Mouse (Mus musculus) right cerebral cortex, postnatal 36 days (tissue): ENCODE data around the gene Scaf4.
"Not testable (repeated sequence)": the region's sequence is repeated elsewhere in the genome, so short reads cannot be mapped to it uniquely, and the experiment has no call there.

Source experiments
- DNase-seq, 2 experiments: peaks; one replicate each; pipeline ENCODE4 v3.0.0; 2022; ENCODE audit warnings: low spot score in 2 of 2, mixed read lengths in 1 of 2

Scaf4 gene

DNA sequence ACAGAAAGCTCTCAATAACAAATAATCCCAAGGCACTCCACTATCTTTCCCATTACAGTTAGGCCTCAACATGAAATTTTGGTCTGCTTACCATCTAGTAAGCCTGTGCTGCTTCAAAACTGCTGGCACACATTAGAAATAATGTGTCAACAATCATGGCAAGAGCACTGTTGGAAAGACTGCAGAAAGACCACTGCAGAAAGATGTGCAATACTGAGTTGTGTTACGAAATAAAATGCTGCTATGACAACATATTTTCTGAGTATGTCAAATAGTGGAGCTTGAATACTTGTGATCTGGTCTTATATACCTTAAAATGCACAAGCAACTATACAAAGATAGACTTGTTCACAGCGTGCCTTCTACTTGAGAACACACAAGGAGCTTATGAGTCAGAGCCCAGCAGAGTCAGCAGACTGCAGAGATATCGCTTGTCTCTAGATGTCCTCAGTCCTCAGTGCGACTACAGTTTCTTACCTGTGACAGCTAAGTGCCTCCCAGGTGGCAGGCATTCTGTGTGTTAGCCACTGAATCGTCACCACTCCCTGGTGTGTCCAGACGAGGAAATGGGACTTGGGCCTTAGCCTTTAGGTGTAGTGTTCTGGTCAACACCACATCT lies 45.1 kb downstream of the Scaf4 start:
- no peak for DNase-seq

DNA sequence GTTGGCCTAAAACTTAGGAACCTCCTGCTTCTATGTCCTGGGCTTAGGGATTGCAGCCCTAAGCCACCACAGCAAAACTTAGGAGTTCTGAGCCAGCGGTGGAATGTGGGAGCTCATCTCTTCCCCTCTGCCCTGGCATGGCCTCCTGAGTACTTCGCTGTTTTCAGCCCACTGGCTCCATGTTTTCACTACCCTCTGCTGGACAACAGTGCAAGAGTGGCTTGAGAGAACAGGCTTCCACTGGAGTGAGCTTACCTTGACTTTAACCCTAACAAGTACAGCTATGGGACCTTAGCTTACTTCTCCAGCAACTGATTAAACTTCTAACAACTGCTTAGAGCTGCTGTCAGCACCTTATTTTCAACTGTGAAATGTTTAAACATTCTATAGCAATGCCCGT lies 49.1 kb downstream of the Scaf4 start:
- DNase-seq = no peak

DNA sequence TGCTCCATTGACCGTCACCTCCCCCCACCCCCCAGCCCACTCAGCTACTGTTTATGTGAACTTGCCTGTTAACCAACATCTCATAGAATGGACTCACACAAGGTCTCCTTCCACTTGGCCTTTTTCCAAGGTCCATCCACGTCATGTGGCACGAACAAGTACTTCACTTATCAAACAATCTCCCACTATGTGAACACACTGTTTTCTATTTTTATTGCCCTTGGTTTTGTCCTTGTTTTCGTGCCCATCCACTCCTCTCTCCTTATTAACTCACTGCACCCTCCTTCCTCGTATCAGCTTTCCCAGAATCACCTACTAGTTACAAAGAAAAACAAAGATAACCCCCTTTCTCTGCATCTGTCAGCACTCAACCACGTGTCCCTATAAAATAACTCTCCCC lies 49.7 kb downstream of the Scaf4 start:
- DNase-seq = no peak

DNA sequence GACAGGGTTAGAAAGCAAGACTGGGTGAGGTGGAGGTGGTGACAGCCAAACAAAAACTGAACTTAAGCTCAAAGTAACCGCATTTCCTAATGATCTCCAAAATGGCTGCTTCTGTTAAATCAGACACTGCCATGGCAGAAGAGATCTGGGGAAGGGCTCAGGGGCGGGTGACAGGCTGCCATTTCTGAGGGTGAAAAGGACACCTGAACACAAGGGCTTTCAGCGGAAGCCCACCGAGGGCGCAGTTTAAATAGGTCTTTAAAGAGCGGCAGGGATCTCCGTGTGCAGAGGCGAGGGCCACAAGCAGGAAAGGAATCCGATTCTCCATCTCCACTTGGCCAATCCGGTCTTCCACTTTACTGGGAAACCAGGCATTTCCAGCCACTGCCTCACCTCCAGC lies 50.6 kb downstream of the Scaf4 start:
- DNase-seq = no peak

DNA sequence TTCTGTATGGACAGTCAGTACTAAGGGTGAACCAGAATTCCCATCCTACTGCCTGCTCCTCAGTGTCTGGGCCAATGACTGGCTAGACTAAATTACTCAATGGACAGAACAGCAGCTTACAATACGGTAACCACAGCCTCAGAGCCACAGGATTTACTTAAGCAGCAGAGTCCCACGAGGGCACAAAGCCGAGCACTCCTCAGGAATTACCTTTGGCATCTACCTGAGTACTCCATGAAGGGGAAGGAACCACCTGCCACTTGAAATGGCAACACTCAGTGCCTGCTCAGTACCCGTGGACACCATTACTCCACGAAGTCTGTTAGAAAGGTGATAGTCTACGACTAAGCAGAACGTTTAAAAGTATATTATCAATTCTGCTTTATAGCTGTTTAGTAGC lies 53.0 kb downstream of the Scaf4 start:
- no peak for DNase-seq

DNA sequence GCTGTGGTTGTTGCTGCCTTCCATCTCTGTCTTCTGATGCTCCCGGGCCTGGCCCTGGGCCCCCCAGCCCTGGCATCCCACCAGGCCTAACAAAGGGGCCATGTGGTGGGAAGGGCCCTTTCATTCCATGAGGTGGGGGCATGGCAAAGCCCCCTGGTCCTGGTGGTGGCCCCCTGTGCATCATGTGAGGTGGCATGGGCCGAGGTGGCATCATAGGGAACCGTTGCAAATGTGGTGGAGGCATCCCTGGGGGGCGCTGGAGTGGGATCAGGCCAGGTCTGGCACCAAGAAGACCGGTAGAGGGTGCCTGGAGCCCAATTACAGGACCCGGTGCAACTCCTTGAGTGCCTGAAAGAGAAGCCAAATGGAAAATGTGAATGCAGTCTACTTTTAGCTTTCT lies 54.4 kb downstream of the Scaf4 start:
- DNase-seq = no peak

DNA sequence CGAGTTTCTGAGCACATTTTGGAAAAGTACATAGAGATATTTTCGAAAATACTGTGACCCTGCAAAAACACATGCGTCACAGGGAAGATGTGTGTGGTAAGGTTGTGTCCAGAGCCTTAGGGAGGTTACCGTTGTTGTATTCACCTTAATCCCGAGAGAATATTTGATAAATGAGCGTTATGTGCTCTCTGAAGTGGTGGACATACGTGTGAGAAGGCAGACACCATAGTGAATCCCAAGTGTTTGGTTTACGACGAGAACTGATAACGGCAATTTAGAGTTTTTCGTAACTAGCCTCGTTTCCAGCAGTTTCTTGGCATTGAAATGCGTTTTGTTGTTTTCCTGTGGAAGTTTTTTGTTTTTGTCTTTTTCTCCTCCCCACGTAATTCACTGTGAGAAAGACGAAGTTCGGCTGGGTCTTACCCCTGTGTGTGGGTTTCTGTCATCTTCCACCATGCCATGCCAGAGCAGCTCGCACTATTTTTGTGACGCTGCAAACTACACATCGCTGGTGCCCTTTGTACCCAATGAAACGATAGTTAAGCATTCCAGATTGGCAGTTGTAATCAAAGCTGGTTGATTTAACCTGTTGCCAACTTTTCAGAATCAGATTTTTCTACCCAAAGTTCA lies 62.7 kb downstream of the Scaf4 start:
- DNase-seq = no peak

DNA sequence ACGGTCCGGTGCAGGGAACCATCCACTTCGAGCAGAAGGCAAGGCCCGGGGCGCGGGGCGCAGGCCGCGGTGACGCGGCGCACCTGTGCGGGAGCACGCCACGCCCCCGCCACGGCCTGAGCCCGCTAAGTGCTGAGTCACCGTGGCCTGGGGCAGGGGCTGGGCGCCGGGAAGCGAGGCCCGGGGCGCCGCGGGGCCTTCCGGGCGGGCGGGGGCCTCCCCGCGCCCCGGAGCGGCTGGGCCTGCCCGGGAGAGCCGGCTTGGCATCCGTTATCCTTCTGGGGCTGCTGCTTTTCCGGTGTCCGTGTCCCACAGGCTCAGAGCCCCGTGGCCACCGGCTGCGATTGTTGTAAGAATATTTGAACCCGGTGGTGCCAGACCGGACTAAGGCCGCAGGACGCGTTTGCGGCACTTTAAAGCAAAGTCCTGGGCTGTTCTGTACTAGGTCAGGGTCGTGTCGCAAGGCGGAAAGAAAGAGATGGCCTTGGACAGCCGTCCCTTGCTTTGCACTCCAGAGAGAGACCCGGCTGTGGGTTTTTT lies 63.3 kb downstream of the Scaf4 start:
- peak in 1 of 2 experiments; percentile 29 for DNase-seq

DNA sequence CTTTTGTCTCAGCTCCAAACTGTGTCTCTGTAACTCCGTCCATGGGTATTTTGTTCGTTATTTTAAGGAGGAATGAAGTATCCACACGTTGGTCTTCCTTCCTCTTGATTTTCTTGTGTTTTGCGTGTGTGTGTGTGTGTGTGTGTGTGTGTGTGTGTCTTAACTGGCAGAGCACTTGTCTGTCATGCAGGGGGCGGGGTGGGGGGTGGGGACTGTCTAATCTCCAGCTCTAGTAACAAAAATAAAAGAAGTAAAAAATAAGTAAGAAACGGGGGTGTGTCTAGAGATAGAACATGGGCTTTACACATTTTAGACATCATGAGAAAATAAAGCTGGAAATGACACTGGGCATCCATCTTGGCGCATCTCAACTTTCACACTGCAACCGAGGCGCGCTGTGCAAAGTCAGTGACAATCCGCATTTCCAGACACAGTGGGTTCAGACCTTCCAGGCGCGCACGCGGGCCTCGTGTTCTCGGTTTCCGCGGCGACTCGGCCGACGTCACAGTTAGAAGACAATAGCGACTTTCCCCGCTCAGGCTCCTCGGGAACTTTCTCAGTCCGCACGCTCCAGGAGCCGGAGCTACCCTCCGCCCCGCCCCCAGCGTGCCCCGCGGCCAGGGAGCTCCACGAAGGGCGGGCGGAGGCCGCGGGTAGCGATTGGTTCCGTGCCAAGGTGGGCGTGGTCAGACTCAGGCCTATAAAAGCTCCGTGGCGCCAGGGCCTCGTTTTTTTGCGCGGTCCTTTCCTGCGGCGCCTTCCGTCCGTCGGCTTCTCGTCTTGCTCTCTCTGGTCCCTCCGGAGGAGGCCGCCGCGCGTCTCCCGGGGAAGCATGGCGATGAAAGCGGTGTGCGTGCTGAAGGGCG lies 64.0 kb downstream of the Scaf4 start, which contains the start of gene Sod1:
Sod1 (plus strand) TSS at position 729 of the 866 bp plus-strand sequence.
- peak; percentile 83 to 85 for DNase-seq

DNA sequence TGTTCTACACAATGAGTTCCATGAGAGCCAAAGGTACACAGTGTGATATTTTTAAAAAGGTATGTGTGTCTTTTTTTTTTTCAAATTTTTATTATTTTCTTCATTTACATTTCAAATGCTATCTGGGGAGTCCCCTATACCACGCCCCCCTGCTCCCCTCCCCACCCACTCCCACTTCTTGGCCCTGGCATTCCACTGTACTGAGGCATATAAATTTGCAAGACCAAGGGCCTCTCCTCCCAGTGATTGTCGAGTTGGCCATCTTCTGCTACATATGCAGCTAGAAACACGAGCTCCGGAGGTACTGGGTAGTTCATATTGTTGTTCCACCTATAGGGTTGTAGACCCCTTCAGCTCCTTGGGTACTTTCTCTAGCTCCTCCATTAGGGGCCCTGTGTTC lies 64.9 kb downstream of the Scaf4 start:
- DNase-seq = not testable (repeated sequence)

DNA sequence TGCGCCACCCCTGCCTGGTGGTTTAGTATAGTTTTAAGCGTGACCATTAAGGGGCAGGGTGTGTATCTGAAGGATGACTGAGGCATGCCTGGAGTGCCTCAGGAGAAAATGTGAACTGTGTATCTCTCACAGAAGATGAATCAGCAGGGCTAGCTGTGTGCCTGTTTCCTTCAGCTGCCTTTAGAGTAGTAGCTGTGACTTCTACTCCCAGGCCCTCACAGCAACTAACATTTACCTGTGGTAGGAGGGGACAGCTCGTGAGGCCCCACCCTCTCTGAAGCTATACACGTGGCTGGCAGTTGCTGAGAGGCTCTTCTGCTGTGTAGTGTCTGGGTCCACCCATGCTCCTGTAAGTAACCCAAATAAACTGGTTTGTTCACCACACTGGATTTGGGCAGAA lies 66.4 kb downstream of the Scaf4 start:
- DNase-seq = no peak

DNA sequence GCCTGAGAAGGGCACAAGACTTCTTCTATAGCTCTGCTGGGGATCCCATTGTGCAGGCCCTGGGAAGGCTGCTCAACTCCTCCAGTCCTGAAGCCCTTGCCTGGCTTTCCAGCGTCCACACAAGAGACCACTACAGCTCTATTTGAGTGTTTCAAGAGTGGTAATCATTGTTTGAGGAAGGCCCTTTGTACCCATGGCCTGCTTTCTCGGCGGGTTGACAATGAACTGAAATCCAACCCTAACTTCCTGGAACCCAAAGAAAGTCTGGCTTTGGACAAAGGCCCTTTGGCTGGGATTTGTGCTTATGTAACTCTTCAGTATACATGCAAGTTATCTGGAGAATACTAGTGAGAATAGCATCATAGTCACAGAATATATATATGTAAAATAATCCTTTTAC lies 66.9 kb downstream of the Scaf4 start:
- no peak for DNase-seq

DNA sequence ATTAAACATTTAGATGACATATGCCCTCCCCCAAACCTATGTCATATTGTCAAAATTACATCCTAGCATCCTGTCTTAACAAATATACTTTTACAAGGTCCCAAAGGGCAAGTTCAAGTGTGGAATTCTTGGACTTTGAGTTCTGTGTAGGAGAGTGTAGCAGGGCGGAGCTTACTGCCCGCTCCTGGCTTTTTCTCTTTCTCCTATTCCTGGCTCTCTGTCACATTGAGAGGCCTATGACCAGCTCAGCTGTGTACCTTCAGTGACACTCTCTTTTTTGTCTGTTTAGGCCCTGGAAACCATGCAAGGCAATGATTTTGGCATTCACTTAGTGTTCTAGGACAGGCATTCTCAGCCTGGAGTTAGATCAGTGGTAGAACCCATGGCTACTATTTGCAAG lies 67.9 kb downstream of the Scaf4 start:
- no peak for DNase-seq

DNA sequence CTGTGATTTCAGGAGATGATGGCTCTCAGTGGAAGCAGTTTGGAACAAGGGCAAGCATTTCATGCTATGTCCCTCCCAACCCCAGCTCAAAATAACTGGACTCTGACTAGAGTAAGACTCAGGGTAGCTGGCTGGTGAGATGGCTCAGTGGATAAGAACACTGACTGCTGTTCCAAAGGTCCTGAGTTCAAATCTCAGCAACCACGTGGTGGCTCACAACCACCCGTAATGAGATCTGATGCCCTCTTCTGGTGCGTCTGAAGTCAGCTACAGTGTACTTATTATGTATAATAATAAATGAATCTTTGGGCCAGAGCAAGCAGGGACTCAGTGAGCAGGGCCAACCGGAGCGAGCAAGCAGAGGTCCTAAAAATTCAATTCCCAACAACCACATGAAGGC lies 68.4 kb downstream of the Scaf4 start:
- not testable (repeated sequence) for DNase-seq

DNA sequence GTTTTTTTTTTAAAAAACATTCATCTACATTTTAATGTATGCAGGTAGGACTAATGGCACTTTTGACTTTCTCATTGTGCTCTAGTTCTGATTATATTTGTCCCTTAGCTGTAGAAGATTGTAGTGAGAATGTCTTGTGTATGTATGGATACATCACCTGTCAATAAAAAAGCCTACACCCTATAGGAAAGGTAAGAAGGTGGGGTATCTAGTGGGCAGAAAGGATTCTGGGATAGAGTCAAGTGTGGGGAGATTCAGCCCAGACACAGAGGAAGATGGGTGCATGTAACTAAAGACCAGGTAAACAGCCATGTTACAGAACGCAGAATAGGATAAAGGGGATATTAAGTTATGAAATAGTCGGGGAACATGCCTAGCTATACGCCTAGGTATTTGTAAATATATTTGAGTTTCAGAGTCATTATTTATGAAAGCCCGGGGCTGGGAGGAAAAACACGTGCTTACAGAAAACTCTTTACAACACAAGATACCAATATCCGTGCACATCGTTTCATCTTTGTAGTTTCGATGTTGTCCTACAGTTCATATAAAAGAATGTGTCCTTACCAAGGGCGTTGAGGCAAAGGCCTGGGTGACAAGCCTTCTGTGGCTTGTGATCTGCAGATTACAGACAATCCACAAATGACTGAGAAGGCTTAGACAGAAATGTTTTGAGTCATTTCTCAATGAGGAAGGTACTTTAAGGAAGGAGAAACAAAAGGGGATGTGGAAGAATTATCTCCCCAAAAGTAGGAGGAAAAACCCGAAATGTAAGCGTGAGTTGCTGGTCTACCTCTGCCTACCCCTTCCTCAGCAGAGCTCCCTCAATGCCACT lies 69.4 kb downstream of the Scaf4 start:
- no peak for DNase-seq

DNA sequence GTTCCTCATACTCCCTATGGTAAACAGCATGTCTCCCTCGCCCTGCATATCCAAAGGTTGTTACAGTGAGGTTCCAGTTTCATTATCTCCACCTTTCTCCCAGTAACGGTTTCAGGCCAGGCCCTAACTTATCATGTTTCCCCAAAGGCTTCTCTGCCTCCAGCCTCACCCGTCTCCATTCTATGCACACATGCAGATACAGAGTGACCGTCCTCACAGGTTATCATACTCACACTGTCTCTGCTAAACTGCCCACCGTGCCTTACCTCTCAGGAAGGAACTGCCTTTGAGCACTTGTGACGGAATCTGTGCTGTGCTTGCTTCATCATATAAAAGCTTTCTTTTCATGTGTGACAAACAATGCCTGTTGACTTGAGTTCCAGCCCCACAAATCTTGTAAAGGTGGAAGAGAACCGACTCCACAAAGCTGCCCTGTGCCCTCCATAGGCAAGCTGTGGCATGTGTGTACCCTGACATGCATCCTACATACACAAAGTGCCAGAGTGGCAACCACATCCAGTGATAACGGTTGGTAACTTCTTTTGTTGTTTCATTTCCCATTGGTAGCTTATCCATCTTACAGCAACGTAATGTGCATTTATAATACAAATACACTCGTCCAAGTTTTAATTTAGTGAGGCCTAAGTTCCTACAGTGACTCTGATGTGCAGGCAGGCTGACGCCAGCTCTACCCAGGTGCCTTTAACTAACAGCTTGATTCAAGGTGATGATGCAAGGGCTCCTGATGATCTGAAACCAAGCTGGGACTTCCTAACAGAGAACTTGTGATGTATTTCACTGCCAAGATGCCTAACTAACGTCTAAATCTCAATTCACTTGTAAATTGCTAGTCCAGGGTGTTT lies 70.6 kb downstream of the Scaf4 start:
- DNase-seq = no peak

DNA sequence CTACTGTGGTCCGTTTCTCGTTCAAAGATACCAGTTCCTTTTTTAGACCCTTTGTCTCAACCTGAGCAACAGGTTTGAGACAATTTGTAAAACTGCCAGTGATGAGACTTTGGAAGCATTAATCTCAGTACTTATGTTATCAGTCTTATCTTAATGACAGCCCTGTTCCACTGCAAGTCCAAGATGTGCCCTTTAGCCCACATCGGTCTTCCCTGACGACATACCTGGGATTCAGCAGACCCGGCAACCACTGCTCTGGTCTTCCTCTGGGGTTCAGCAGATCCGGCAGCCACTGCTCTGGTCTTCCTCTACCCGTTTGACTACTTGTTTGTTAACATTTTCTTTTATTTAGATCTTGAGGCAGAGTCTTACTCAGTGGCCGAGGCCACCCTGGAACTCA lies 72.5 kb downstream of the Scaf4 start:
- DNase-seq = no peak

DNA sequence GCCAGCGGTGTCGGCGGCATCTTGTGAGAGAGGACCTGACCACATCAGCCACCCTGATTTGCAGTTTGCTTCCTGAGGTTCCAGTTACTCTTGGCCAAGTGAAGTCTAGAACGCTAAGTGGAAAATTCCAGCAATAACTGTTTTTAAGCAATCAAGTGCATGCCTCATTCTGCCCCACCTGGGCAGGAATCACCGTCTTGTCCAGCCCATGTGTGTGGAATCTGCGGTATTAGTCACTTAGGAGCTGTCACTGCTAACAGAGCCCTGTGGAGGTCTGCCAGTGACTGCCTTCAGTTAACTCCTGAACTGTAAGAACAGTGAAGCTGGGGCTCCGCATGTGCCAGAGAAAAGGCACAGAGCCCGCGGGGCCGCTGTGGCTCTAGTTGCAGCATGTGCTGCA lies 73.6 kb downstream of the Scaf4 start:
- no peak for DNase-seq

DNA sequence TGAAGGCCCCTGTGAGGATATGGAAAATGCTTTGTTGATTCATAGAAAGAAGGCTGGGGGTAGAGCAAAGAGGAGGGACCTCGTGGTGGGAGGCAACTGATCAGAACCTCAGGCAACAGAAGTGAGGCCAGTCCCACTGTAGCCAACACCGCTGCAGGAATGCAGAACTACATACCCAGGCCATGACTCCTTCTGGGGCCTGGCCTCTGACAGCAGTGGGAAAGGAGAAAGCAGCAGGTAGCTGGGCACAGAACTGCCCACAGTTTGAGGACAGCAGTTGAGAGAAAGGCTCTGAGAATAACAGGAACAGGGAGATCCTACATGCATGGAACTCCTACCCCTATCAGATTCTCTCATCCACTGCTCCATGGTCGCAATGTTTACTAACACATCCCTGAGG lies 75.3 kb downstream of the Scaf4 start:
- DNase-seq = no peak

DNA sequence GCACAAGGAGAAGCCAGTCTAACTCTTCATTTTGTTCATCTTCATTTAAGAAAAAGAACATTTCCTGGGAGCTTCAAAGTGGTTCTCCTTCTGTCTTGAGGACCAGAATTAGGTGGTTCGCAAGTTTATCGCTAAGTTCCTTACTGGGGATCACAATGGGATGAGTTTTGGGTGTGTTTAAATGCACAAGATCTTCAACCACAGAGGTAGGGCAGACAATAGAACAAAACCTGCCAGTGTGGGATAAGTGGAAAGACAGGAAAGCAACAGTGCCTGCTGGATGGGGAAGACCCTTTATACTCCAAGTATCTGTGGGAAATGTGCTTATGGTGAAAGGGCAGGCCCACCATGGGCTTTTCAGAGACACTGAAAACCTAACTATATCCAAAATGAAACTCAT lies 79.4 kb downstream of the Scaf4 start:
- no peak for DNase-seq
